Mouse (Mus musculus) megakaryocyte, embryonic 14.5 days (primary cell): ENCODE data around the gene Erich3.

Experiments used
- FLI1 ChIP-seq: IDR thresholded peaks from 2 replicates; pipeline ENCODE4 v1.6.1; 2012; ENCODE audit warnings: low read length, inconsistent platforms, mixed read lengths
- GATA1 ChIP-seq: IDR thresholded peaks from 3 replicates; pipeline ENCODE4 v1.6.1; 2012; ENCODE audit warnings: mixed read lengths, low read length, inconsistent platforms, borderline replicate concordance

- TF ChIP-seq GATA1 (no peak), FLI1 (no peak)
Measured at GRCm38 (mm10) chr3:154811281-154811680, 147.6 kb downstream of the Erich3 start.
